Mouse (Mus musculus) MEL (cell line): ENCODE results near the gene Zfp87.

ENCODE experiments used
- CHD1 ChIP-seq: IDR thresholded peaks from 2 replicates; pipeline ENCODE4 v1.6.1; 2012; ENCODE audit warnings: low read depth, mild to moderate bottlenecking, inconsistent platforms, low read length, improper control_type of control experiment
- CTCF ChIP-seq, 3 experiments: IDR thresholded peaks in 2 of 3; conservative IDR thresholded peaks in 1 of 3; 2 replicates each; pipeline ENCODE4 v1.5.1; 2011 to 2012; ENCODE audit warnings: low read length in 3 of 3, low read depth in 2 of 3, mild to moderate bottlenecking in 2 of 3, improper control_type of control experiment in 1 of 3, inconsistent platforms in 1 of 3, mixed read lengths in 1 of 3, moderate library complexity in 1 of 3; ENCODE audit not compliant: control insufficient read depth in 1 of 3, insufficient read depth in 1 of 3, poor library complexity in 1 of 3, severe bottlenecking in 1 of 3
- ETS1 ChIP-seq: IDR thresholded peaks from 2 replicates; pipeline ENCODE4 v1.6.1; 2012; ENCODE audit warnings: low read depth, mild to moderate bottlenecking, inconsistent platforms, low read length, improper control_type of control experiment, moderate library complexity
- JUND ChIP-seq: IDR thresholded peaks from 2 replicates; pipeline ENCODE4 v1.6.1; 2011; ENCODE audit warnings: low read depth, mild to moderate bottlenecking, improper control_type of control experiment, low read length
- MAFK ChIP-seq: IDR thresholded peaks from 2 replicates; pipeline ENCODE4 v1.6.1; 2011; ENCODE audit warnings: low read depth, mild to moderate bottlenecking, low read length, improper control_type of control experiment, borderline replicate concordance
- NELFE ChIP-seq: IDR thresholded peaks from 2 replicates; pipeline ENCODE4 v1.6.1; 2011; ENCODE audit warnings: low read depth, low read length, improper control_type of control experiment
- POLR2A ChIP-seq, 2 experiments: IDR thresholded peaks; 2 replicates each; pipeline ENCODE4 v1.6.1; 2011 to 2012; ENCODE audit warnings: low read length in 2 of 2, mild to moderate bottlenecking in 2 of 2, control low read depth in 1 of 2, improper control_type of control experiment in 1 of 2, low read depth in 1 of 2, moderate library complexity in 1 of 2; ENCODE audit not compliant: control insufficient read depth in 1 of 2, insufficient read depth in 1 of 2, poor library complexity in 1 of 2
- USF1 ChIP-seq: IDR thresholded peaks from 2 replicates; pipeline ENCODE4 v1.6.1; 2014; ENCODE audit warnings: low read depth, mild to moderate bottlenecking, inconsistent platforms, low read length, improper control_type of control experiment, moderate library complexity
- ZMIZ1 ChIP-seq: IDR thresholded peaks from 2 replicates; pipeline ENCODE4 v1.6.1; 2012; ENCODE audit warnings: low read depth, mild to moderate bottlenecking, inconsistent platforms, low read length, improper control_type of control experiment, moderate library complexity

GRCm38 (mm10) chr13:67469274-67469673 lies 56.7 kb downstream of the Zfp87 start:
- TF ChIP-seq CTCF (IDR thresholded peaks at IDR 0.05 in 2 of 3, conservative IDR thresholded peaks at IDR 0.05 in 1 of 3; ENCODE audit: control insufficient read depth in 1 of 3, insufficient read depth in 1 of 3, low read depth in 2 of 3, low read length in 3 of 3, poor library complexity in 1 of 3, severe bottlenecking in 1 of 3): no peak
- no peak for TF ChIP-seq ETS1
- no peak for TF ChIP-seq MAFK
- TF ChIP-seq USF1: no peak
- TF ChIP-seq JUND: no peak
- TF ChIP-seq ZMIZ1: no peak
- TF ChIP-seq NELFE: no peak
- no peak for TF ChIP-seq POLR2A (IDR thresholded peaks at IDR 0.05; ENCODE audit: control insufficient read depth in 1 of 2, insufficient read depth in 1 of 2, low read depth in 1 of 2, low read length in 2 of 2, poor library complexity in 1 of 2)
- no peak for TF ChIP-seq CHD1
